Mouse (Mus musculus) embryo, embryonic 9.5 days (tissue): ENCODE data around the gene Creb5.

Experiments used
- DNase-seq: peaks from one replicate; pipeline ENCODE4 v3.0.0-alpha.2; 2017; ENCODE audit errors: extremely low spot score

Creb5 gene

GRCm38 (mm10) chr6:53491331-53491730, 204.3 kb downstream of the Creb5 start:
- DNase-seq: no peak

- DNase-seq: no peak
Measured at GRCm38 (mm10) chr6:53493864-53494263, 206.8 kb downstream of the Creb5 start.

DNA sequence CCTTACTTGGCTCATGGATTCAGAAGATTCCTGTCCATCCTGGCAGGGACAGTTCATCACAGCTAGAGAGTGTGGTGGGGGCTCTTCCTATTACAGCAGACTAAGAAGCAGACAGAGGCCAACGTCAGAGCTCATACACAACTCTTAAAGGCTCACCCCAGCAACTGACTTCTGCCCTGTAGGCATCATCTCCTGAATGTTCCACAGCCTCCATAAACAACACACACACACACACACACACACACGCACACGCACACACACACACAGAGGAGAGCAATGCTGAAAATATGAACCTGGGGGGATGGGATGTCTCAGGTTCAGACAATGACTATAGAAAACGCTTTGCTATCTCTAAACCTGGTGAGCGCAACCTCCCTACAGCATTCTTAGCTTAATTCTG, 208.6 kb downstream of the Creb5 start:
- no peak for DNase-seq

DNA sequence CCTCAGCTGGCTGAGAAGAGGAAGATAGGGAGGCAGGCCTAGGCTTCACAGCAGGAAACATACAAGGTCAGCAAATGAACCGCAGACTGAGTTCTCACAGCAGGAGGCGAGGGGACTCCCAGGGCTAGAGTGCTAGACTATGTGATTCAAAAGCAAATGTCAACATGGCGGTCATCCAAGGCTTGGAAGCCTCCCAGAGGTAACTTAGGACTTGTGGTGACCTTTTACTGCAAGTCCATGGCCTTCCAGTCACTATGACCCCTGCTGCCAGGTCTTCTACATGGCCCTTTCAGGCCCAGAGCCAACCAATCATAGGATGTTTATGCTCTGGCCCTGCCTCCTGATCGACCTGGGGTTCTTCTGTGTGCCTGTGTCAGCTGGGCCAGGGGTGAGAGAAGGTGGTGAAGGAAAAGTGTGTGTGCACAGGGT, 209.3 kb downstream of the Creb5 start:
- DNase-seq: no peak

GRCm38 (mm10) chr6:53497904-53498536, 210.9 kb downstream of the Creb5 start:
- no peak for DNase-seq

DNA sequence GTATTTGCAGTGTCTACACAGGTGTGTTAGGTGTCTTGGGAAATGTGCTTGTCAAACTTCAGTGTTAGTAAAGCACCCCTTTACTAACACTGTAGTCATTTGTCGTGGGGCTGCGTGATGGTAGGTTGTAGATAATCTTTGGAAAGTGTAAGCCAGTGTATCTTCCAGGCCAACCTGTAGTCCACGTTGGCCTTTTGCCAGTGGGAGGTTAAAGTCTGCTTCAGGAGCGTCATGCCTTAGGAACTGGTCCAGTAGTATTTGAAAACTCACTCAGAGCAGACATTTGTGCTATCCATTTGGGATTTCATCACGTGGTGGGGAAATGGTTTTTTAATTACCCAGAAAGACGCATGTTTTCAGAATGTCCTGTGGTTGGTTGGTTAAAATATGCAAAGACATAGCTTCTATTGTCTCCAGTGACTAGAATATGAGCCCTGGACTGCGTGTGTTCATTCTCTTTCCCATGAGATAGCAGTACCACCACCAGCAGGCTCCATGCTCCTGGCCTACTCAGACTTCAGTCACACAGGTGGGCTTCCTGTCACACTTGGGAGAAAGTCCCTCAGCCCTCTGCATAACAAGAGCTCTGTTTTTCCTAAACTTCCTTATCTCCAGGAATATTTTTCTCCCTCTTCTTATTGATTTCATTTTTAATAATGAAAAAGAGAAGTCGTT, 212.7 kb downstream of the Creb5 start:
- DNase-seq: no peak

DNA sequence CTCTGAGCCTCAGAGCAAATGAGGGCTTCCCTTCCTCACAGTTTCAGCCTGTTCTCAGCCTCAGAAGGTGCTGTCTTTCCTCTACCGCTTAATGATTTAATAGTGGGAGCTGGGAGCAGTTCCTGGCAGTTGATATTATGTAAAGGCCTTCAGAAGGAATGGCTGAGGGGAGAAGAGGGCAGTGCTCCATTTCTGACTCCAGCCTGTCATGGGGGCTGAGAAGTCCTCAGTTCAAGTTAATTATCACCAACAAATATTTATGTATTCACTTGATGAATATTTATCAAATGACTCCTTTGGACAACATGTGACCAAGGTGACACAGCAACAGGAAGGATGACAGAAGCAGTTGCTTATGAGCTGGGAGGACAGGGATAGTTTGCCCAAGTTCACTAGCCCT, 214.2 kb downstream of the Creb5 start:
- no peak for DNase-seq

DNA sequence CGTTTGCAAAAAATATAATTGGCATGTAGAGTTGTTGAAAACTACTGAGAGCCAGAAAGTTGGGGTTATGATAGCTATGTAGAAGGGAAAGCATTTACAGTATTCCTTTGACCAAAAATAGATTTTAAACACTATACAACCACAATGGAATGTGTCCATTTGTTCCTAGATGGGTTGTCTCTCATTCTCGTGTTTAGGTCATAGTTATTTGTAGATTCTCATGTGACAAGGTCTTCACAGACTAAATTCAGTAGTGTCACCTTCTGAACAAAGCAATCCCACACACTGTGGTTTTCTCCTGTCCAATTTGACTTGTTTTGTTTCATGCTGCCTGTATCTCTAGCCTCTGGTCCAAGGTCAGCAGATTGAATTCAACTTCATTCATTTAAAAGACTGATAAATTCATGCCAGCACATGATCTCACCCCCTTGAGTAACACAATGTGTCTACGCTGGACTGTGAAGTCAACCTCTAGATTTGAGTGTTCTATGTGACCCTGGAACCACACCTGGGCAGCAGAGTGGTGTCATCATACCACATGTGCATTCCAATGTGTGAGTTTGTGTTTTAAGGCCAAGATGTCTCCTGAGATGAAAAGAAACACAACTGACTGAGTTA, 220.0 kb downstream of the Creb5 start:
- no peak for DNase-seq

DNA sequence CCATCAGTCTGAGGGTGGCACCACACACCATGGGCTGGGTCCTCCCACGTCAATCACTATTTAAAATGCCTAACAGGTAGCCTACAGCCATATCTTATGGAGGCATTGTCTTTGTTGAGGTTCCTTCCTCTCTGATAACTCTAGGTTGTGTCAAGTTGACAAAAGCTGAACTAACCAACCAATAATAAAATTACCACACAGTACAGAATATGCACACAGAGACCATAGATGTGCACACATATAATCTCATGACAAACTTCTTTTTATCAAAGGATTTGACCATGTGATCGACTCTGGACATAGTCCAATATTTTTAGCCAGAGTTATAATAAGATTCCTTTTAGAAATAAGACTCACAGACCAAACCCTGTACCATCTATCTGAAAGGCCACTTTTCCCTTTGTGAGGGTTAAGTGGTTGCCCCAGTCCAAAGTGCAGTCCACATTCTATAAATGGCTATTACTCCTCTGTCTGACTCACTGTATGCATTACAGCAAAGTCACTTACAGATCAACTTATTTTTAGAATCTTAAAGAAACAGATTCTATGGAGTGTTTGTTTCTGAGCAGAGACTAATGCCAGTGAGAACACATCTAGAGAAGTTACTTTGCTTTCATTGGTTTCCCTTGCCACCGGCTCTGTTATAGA, 221.9 kb downstream of the Creb5 start:
- no peak for DNase-seq

DNA sequence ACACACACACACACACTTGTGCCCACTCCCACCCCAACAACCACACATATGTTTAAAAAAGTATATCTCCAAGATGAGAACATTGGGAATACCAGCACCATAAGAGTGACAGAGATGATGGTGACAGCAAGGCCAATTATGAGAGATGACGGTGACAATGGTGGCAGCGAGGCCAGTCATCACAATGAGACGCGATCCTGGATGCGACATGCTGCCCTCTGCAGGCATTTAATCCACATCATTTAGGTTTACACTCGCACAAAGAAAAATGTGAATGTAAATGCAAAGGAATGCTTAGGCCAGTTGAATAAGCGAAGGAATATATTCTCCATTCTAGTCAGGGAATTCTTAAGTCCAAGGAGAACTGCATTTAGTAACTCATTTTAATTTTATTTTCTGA, 222.9 kb downstream of the Creb5 start:
- DNase-seq: no peak

DNA sequence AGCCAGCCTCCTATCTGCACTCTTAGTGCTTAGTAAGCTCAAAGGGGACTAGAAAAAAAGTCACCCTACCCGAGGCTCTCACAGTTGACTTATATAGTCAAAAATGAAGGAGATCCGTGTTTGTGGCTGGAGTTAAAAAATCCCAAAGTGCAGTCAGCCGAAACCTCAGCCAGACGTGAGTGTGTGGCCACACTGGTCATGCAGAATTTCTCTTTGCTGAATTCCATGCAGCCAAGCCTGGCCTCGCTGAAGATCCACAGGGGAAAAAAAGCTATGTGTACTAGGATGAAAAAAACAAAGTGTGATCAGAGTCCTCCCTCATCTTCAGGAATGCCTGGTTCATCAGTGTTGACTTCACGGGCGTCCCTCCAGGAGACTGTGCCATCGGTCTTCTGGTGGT, 225.2 kb downstream of the Creb5 start:
- DNase-seq: no peak

GRCm38 (mm10) chr6:53513380-53513779, 226.3 kb downstream of the Creb5 start:
- DNase-seq: no peak

- DNase-seq: no peak
Measured at GRCm38 (mm10) chr6:53514862-53515261, 227.8 kb downstream of the Creb5 start.

DNA sequence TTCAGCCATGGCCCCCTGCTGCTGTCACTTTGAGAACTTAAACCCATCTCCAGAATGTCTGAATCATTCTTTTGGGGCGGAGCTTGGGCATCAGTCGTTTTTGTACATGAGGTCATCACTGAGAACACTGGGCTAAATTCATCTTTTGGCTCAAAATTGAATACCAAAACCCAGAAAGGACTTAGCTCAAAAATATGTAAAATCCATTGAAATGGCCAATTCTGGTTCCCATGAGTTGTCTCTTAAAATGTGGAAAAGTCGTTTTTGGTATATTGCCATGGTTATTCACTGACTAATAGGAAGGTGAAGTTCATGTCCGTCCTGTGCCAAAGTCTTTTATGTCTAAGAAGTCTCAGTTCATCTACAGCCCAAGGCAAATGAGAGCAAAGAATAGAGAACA, 228.5 kb downstream of the Creb5 start:
- no peak for DNase-seq

GRCm38 (mm10) chr6:53517371-53517945, 230.4 kb downstream of the Creb5 start:
- DNase-seq: no peak

GRCm38 (mm10) chr6:53523743-53524497, 236.8 kb downstream of the Creb5 start:
- DNase-seq: no peak

GRCm38 (mm10) chr6:53526460-53526859, 239.4 kb downstream of the Creb5 start:
- no peak for DNase-seq

GRCm38 (mm10) chr6:53530742-53531141, 243.7 kb downstream of the Creb5 start:
- no peak for DNase-seq

GRCm38 (mm10) chr6:53531461-53531860, 244.4 kb downstream of the Creb5 start:
- no peak for DNase-seq

- no peak for DNase-seq
Measured at GRCm38 (mm10) chr6:53537530-53537929, 250.5 kb downstream of the Creb5 start.

- no peak for DNase-seq
Measured at GRCm38 (mm10) chr6:53541798-53542197, 254.7 kb downstream of the Creb5 start.

DNA sequence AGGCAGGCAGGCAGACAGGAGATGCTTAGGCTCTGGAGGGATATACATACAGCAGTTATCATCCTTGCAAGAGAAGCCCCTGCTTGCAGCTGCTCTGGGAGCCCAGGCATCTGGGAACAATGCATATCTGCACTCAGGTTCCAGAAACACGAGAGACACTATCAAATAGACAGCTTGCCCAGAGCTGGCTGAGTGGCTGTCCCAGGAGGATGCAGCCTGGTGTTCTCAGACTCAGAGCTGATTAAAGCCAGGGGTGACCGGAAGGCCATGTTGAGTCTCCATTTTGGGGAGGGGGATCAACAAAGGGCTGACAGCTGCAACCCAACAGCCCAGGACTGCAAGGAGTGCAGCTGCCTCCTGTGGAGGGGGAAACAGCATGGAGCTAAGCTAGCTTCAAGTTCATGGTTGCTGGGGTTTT, 258.4 kb downstream of the Creb5 start:
- DNase-seq: peak; percentile 44
